Mouse (Mus musculus): ENCODE measurements around the gene Col4a3bp. TPM values are rescaled to one million over a fixed set of nuclear protein-coding genes. Genes with fewer than 3 reads are reported as not detected.

The Col4a3bp gene
- total RNA-seq (2023), result 10 to 100 TPM; 66.3 to 69.8 TPM

DNA sequence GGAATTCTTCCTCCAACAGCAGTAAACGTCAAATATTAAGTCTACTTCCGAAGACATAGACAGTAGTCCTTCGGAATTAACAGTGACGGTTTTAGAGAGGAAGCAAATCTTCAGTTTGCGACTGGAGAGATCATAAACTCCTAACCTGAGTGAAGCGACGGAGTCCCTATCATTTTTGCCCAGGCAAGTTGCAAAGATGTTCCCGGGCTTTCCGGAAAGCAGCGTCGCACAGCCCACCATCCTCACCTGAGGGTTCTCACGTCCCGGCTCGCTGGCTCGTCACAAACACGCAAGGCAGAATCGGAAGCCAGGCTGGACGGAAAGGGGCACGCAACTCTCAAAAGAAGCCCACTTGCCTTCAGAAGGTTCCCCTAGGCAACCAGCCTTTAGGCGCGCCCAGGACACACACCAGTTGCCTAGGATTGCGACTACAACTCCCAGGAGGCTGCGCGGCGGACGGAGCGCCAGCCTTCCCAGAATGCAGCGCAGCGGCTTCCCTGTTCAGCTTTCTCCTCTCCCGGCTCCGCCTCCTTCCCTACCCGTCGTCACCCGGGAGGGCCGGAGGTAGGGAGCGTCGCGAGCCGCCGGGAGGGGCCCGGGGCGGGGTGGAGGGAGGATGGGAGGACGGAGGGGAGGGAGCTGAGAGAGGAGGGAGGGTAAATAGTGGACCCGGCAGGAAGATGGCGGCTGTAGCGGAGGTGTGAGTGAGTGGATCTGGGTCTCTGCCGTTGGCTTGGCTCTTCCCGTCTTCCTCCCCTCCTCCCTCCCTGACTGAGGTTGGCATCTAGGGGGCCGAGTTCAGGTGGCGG is at the start of gene Col4a3bp, which contains the start of gene Polk:
Col4a3bp (plus strand) TSS at position 538 of the 809 bp plus-strand sequence.
Polk (minus strand) TSS at position 499 of the 809 bp plus-strand sequence.

DNA sequence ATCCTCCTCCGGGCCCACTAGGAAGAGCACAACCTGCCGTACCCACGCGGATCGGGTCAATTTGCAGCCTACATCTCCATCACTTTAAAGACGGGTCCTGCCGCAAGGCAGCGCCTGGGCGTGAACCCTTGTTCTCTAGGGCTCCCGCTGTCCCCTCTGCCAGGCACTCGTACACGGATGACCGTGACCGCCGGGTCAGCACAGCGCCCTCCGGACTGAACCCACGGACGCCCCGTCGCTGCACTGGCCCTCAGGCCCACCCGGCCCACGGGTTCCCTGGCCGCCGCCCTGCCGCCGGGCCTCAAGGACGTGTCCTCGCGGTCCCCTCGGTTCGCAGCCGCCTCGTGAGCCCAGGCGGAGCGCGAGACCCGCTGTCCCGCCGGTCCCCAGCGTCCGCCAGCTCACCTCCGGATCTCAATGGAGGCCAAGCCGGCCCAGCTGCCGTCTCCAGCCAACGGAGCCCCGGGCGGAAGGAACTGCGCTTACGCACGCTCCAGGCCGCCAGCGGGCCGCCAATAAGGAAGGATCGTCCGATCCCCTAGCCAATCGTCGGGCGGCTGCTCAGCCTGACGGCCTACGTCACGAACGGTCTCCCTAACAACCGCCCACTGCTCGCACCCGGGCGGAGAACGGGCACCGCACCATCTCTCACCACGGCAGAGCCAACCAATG is 128.1 kb downstream of the Col4a3bp start, which contains the start of gene Hmgcr:
Hmgcr (minus strand) TSS at position 531 of the 672 bp plus-strand sequence.

Other genes starting within 250 kb of the Col4a3bp start
- gene Poc5, start 154.3 kb upstream of the Col4a3bp start, total RNA-seq (2023), result 10 to 100 TPM; 28.4 to 39.6 TPM
- not detected for gene Ankdd1b, start 71.4 kb upstream of the Col4a3bp start, total RNA-seq (2023)
- gene Gm17622, start 51.9 kb upstream of the Col4a3bp start, total RNA-seq (2023), result not detected
- gene Polk, start within 50 bp of the Col4a3bp start, total RNA-seq (2023), result 10 to 100 TPM; 11.8 to 14.6 TPM
- 10 to 100 TPM; 80.4 to 92.1 TPM for gene Hmgcr, start 128.3 kb downstream of the Col4a3bp start, total RNA-seq (2023)
- gene Ankrd31, start 205.7 kb downstream of the Col4a3bp start, total RNA-seq (2023), result not detected

All from T-cell, adult 66 days (primary cell).